Mouse (Mus musculus) kidney, adult 11 months (tissue): Measurements from ENCODE around the gene Gm11037.

Experiments
- DNase-seq: peaks from one replicate; pipeline ENCODE4 v3.0.0; 2022

Gm11037 gene

GRCm38 (mm10) chr2:131129836-131130235, 3.5 kb upstream of the Gm11037 start:
- no peak for DNase-seq

GRCm38 (mm10) chr2:131130849-131131248, 2.4 kb upstream of the Gm11037 start:
- DNase-seq = no peak

GRCm38 (mm10) chr2:131132111-131132888, 997 bp upstream of the Gm11037 start:
- DNase-seq = no peak

GRCm38 (mm10) chr2:131134381-131134780, 1.1 kb downstream of the Gm11037 start:
- peak; percentile 68 for DNase-seq

GRCm38 (mm10) chr2:131134826-131135400, 1.6 kb downstream of the Gm11037 start:
- no peak for DNase-seq

- DNase-seq = peak; percentile 1
Measured at GRCm38 (mm10) chr2:131135521-131136139, 2.3 kb downstream of the Gm11037 start.

GRCm38 (mm10) chr2:131138296-131138695, 5.0 kb downstream of the Gm11037 start:
- DNase-seq = peak; percentile 1

- DNase-seq = no peak
Measured at GRCm38 (mm10) chr2:131138760-131139159, 5.5 kb downstream of the Gm11037 start.

- DNase-seq = no peak
Measured at GRCm38 (mm10) chr2:131139287-131139686, 6.0 kb downstream of the Gm11037 start.

- DNase-seq = peak; percentile 44
Measured at GRCm38 (mm10) chr2:131139886-131140532, 6.7 kb downstream of the Gm11037 start.

- DNase-seq = no peak
Measured at GRCm38 (mm10) chr2:131140533-131140905, 7.2 kb downstream of the Gm11037 start.

- DNase-seq = no peak
Measured at GRCm38 (mm10) chr2:131141336-131141986, 8.2 kb downstream of the Gm11037 start.

- DNase-seq = peak; percentile 55
Measured at GRCm38 (mm10) chr2:131142592-131142991, 9.3 kb downstream of the Gm11037 start.

- no peak for DNase-seq
Measured at GRCm38 (mm10) chr2:131143007-131143780, 9.9 kb downstream of the Gm11037 start.

GRCm38 (mm10) chr2:131145121-131145520, 11.8 kb downstream of the Gm11037 start:
- no peak for DNase-seq

- no peak for DNase-seq
Measured at GRCm38 (mm10) chr2:131145536-131145935, 12.2 kb downstream of the Gm11037 start.

- no peak for DNase-seq
Measured at GRCm38 (mm10) chr2:131146193-131147042, 13.1 kb downstream of the Gm11037 start.

- no peak for DNase-seq
Measured at GRCm38 (mm10) chr2:131147043-131147365, 13.7 kb downstream of the Gm11037 start.

GRCm38 (mm10) chr2:131148353-131149253, 15.3 kb downstream of the Gm11037 start:
- DNase-seq = no peak

- DNase-seq = no peak
Measured at GRCm38 (mm10) chr2:131149254-131149578, 15.9 kb downstream of the Gm11037 start.
